Mouse (Mus musculus) midbrain, postnatal 0 days (tissue): ENCODE measurements at regions not wholly inside any gene's neighbourhood (a gene's known extent, or its start where the extent isn't known, plus 50 kb on each side); places are given as distances from the start of the nearest gene placed in this dataset.

Experiments
- ATAC-seq: fragments of 200-750 bp; cut with Nextera tagmentation; 2 replicates; pipeline ENCODE4 v1.8.0; 2017; ENCODE audit warnings: moderate number of reproducible peaks, mild to moderate bottlenecking, moderate TSS enrichment, moderate library complexity; ENCODE audit not compliant: low FRiP score
- DNase-seq: peaks from one replicate; pipeline ENCODE4 v3.0.0-alpha.2; 2015; ENCODE audit warnings: low spot score
- H3K27ac ChIP-seq: fragments of 300-500 bp; sonication (generic); 2 replicates; pipeline ENCODE4 v1.5.1; 2014; ENCODE audit warnings: low read depth, mild to moderate bottlenecking, low read length, mixed read lengths
- H3K27me3 ChIP-seq: fragments of 300-500 bp; sonication (generic); 2 replicates; pipeline ENCODE4 v1.6.1; 2014; ENCODE audit warnings: low read length, control low read depth, mixed read lengths; ENCODE audit not compliant: insufficient read depth
- H3K36me3 ChIP-seq: fragments of 300-500 bp; sonication (generic); 2 replicates; pipeline ENCODE4 v1.6.1; 2014; ENCODE audit warnings: low read length, control low read depth, mixed read lengths; ENCODE audit not compliant: insufficient read depth
- H3K4me1 ChIP-seq: fragments of 300-500 bp; sonication (generic); 2 replicates; pipeline ENCODE4 v1.6.1; 2014; ENCODE audit warnings: mild to moderate bottlenecking, control low read depth, antibody characterized with exemption, low read length, mixed read lengths; ENCODE audit not compliant: insufficient read depth
- H3K4me2 ChIP-seq: fragments of 300-500 bp; sonication (generic); 2 replicates; pipeline ENCODE4 v1.6.1; 2014; ENCODE audit warnings: low read depth, mild to moderate bottlenecking, low read length, mixed read lengths; ENCODE audit not compliant: poor library complexity, severe bottlenecking
- H3K4me3 ChIP-seq: fragments of 300-500 bp; sonication (generic); 2 replicates; pipeline ENCODE4 v1.5.1; 2014; ENCODE audit warnings: low read depth, mild to moderate bottlenecking, low read length, moderate library complexity
- H3K9ac ChIP-seq: fragments of 300-500 bp; sonication (generic); replicated peaks from 2 replicates; pipeline ENCODE4 v1.6.1; 2014; ENCODE audit warnings: mild to moderate bottlenecking, low read length, moderate library complexity, mixed read lengths; ENCODE audit not compliant: poor library complexity, severe bottlenecking
- H3K9me3 ChIP-seq: fragments of 300-500 bp; sonication (generic); 2 replicates; pipeline ENCODE4 v1.6.1; 2016; ENCODE audit warnings: low read length, control low read depth
- CTCF ChIP-seq: IDR thresholded peaks from 2 replicates; pipeline ENCODE4 v1.5.1; 2016; ENCODE audit warnings: antibody characterized with exemption, mild to moderate bottlenecking
- WGBS: fragments of 180-500 bp; shearing (Covaris S2); extraction: QIAGEN DNeasy Blood & Tissue Kit; methylation state at CpG from one replicate; pipeline ENCODE4 v1.1.7; 2014; 5-methylcytosine and 5-hydroxymethylcytosine counted together

GRCm38 (mm10) chr2:46442576-46442975 lies 1325.4 kb upstream of the Zeb2 start:
- no peak for TF ChIP-seq CTCF
- Histone ChIP-seq H3K27me3 (no peaks in the 10 kb centered on the region), H3K9me3 (no peaks in the 10 kb centered on the region), H3K4me3 (no peak overlapping the region), H3K4me1 (no peaks in the 10 kb centered on the region), H3K4me2 (no peak overlapping the region), H3K36me3 (no peaks in the 10 kb centered on the region), H3K27ac (no peak overlapping the region), H3K9ac (no peak overlapping the region)
- DNase-seq (no peak), ATAC-seq (no peak)
- WGBS, result 81% methylated on average over 6 of the region's 6 CpGs

- no peak for ATAC-seq
- 88% methylated on average over 8 of the region's 8 CpGs for WGBS
- H3K27ac ChIP-seq, result no peak overlapping the region
- H3K27me3 ChIP-seq, result no peaks in the 10 kb centered on the region
- no peak overlapping the region for H3K9ac ChIP-seq
- DNase-seq, result no peak
- H3K9me3 ChIP-seq, result no peaks in the 10 kb centered on the region
- TF ChIP-seq CTCF, result no peak
- no peaks in the 10 kb centered on the region for H3K36me3 ChIP-seq
- no peak overlapping the region for H3K4me3 ChIP-seq
- H3K4me1 ChIP-seq, result no peaks in the 10 kb centered on the region
- H3K4me2 ChIP-seq, result no peak overlapping the region
Observed at GRCm38 (mm10) chr2:46441927-46442326, 1324.7 kb upstream of the Zeb2 start.

GRCm38 (mm10) chr2:46441348-46441747 lies 1324.2 kb upstream of the Zeb2 start:
- WGBS, result 93% methylated on average over 5 of the region's 5 CpGs
- TF ChIP-seq CTCF, result no peak
- H3K4me1 ChIP-seq, result no peaks in the 10 kb centered on the region
- no peaks in the 10 kb centered on the region for H3K27me3 ChIP-seq
- H3K4me2 ChIP-seq, result no peak overlapping the region
- no peak overlapping the region for H3K4me3 ChIP-seq
- H3K27ac ChIP-seq, result no peak overlapping the region
- H3K9ac ChIP-seq, result no peak overlapping the region
- no peak for ATAC-seq
- DNase-seq, result no peak
- H3K36me3 ChIP-seq, result no peaks in the 10 kb centered on the region
- no peaks in the 10 kb centered on the region for H3K9me3 ChIP-seq

- Histone ChIP-seq H3K4me1 (no peaks in the 10 kb centered on the region), H3K4me3 (no peak overlapping the region), H3K27me3 (no peaks in the 10 kb centered on the region), H3K27ac (no peak overlapping the region), H3K4me2 (no peak overlapping the region), H3K9ac (no peak overlapping the region), H3K9me3 (no peaks in the 10 kb centered on the region), H3K36me3 (no peaks in the 10 kb centered on the region)
- ATAC-seq (no peak), DNase-seq (no peak)
- TF ChIP-seq CTCF, result no peak
- WGBS, result 84% methylated on average over 2 of the region's 2 CpGs
Observed at GRCm38 (mm10) chr2:46440038-46440437, 1322.8 kb upstream of the Zeb2 start.

- no peak for DNase-seq
Observed at GRCm38 (mm10) chr2:46418281-46418680, 1301.1 kb upstream of the Zeb2 start.

GRCm38 (mm10) chr2:46402373-46403114 lies 1285.3 kb upstream of the Zeb2 start:
- no peak for TF ChIP-seq CTCF
- Histone ChIP-seq H3K27me3 (no peaks in the 10 kb centered on the region), H3K4me3 (no peak overlapping the region), H3K36me3 (no peaks in the 10 kb centered on the region), H3K4me2 (no peak overlapping the region), H3K4me1 (no peaks in the 10 kb centered on the region), H3K27ac (no peak overlapping the region), H3K9ac (no peak overlapping the region), H3K9me3 (no peaks in the 10 kb centered on the region)
- WGBS, result 90% methylated on average over 1 of the region's 1 CpGs
- DNase-seq (no peak), ATAC-seq (no peak)

More at GRCm38 (mm10) chr2:46418281-46418680, 1301.1 kb upstream of the Zeb2 start:
- no peak overlapping the region for H3K4me3 ChIP-seq
- ATAC-seq, result no peak
- H3K9me3 ChIP-seq, result no peaks in the 10 kb centered on the region
- H3K27me3 ChIP-seq, result no peaks in the 10 kb centered on the region
- no peaks in the 10 kb centered on the region for H3K4me1 ChIP-seq
- H3K36me3 ChIP-seq, result no peaks in the 10 kb centered on the region
- no peak overlapping the region for H3K9ac ChIP-seq
- H3K27ac ChIP-seq, result no peak overlapping the region
- 92% methylated on average over 1 of the region's 1 CpGs for WGBS
- no peak overlapping the region for H3K4me2 ChIP-seq
- TF ChIP-seq CTCF, result no peak
